Mouse (Mus musculus): ENCODE data around the gene 1700014D04Rik. TPM values are rescaled to one million over a fixed set of nuclear protein-coding genes. Genes with fewer than 3 reads are reported as not detected.

The 1700014D04Rik gene
- polyA plus RNA-seq, 1 experiment from 2014 or later = not detected

DNA sequence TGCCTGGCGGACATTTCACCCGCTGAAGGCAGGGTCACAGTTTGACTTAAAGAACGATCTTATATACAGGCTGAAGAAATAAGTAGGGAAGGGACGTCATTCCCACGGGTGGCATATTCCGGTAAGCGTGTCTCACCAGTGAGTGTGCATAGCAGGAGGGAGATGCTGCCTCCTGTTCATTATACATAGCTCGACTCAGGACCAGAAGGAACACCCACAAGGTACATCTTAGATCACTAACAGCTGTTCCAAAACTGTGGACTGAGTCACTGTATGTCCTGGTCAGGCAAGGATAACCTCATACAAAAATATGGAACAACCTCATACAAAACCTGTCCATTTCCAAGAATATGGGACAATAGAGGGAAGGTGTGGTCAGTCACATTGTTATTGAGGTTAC, 47.4 kb downstream of the 1700014D04Rik start:
- Histone ChIP-seq H3K9me3 (replicated peaks) (no peaks in the 10 kb centered on the region), H3K36me3 (no peaks in the 10 kb centered on the region), H3K9ac (no peak overlapping the region), H3K4me2 (replicated peaks) (no peak overlapping the region), H3K27ac (no peak overlapping the region), H3K4me3 (no peak overlapping the region), H3K4me1 (no peaks in the 10 kb centered on the region), H3K27me3 (peaks cover 3% of the 10 kb centered on the region; the same call in 1 of the 2 replicates)
- WGBS = 86% methylated on average over 8 of the region's 8 CpGs
- no peak for ATAC-seq (ENCODE audit: low FRiP score)

DNA sequence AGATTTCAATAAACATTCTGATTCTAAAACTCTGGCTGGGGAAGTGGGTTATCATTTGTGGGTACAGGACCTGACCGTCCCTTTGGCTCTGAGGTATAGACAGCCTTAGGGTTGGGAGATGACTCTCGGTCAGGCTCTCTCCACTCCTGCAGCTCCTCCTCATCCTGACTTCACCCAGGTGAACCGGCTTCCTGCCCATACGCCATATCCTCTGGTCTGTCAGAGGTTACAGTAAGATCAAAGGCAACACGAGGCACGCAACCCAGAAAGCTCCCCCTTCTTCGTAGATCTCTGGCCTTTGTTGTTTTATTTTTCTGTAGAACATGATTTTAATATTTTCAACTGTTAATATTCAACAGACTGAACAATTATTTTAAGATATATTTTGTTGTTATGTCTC, 50.8 kb downstream of the 1700014D04Rik start:
- no peak for ATAC-seq (ENCODE audit: low FRiP score)
- peaks cover 9% of the 10 kb centered on the region; the same call in 1 of the 2 replicates for H3K27me3 ChIP-seq
- H3K4me1 ChIP-seq = 0 out of 2 replicates have a peak, but pooled peaks cover 2% of the 10 kb centered on the region
- no peak overlapping the region for H3K9ac ChIP-seq
- H3K36me3 ChIP-seq = no peaks in the 10 kb centered on the region
- no peak overlapping the region for H3K4me3 ChIP-seq
- WGBS = 81% methylated on average over 7 of the region's 7 CpGs
- no peaks in the 10 kb centered on the region for H3K9me3 ChIP-seq (replicated peaks)
- no peak overlapping the region for H3K4me2 ChIP-seq (replicated peaks)
- no peak overlapping the region for H3K27ac ChIP-seq

DNA sequence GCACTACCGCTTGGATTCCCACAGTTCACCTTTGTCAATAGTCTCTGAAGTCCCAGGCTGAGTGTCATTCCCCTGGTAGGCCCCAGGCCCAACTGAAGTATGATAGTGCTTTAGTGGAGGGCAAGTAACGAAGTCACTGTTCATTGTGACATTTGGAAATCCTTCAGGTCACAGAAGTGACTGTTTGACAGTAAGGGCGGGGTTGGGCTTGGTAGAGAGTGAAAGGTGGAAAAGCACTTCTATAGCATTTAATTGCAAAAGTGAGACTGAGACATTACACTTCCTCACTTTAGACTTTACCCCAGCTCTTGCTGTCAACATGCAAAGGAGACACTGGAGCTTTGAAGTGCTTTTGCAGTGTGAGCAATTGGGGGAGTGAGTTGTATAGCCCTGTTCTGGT, 52.5 kb downstream of the 1700014D04Rik start, which contains the start of gene 4921517D22Rik:
Gene 4921517D22Rik (minus strand): TSS at position 101 of the 400 bp plus-strand sequence.
- no peak within 1 kb of the TSS for H3K4me3 ChIP-seq
- H3K27ac ChIP-seq = no peak within 1 kb of the TSS
- H3K4me2 ChIP-seq (replicated peaks) = no peak within 1 kb of the TSS
- H3K27me3 ChIP-seq = peaks cover 9% of the 10 kb centered on the region; the same call in 1 of the 2 replicates
- no peaks in the 10 kb centered on the region for H3K9me3 ChIP-seq (replicated peaks)
- no peak within 1 kb of the TSS for H3K9ac ChIP-seq
- H3K36me3 ChIP-seq = no peaks in the 10 kb centered on the region
- no peak for ATAC-seq (ENCODE audit: low FRiP score)
- 0 out of 2 replicates have a peak, but pooled peaks cover 2% of the 10 kb centered on the region for H3K4me1 ChIP-seq
- WGBS = 87% methylated on average over 3 of the region's 3 CpGs

DNA sequence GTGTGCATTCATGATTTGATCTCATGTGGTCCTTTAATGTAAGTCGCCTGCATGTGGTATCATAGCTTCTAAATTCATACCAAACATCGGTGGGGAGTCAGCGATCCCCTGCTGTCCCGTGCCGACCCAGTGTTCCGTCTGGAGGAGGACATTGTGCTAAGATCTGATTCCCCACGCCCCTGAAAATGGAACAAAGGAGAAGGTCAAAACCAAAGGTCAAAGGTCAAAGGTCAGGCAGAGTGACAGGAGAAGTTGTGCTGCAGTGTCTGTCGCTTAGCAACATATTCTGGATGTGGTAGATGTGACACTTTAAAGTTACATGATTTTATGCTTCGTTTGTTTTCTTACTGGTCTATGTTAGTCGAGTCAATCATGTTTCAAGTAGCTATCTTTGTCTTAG, 55.1 kb downstream of the 1700014D04Rik start:
- Histone ChIP-seq H3K9me3 (replicated peaks) (no peaks in the 10 kb centered on the region), H3K27ac (no peak overlapping the region), H3K4me2 (replicated peaks) (no peak overlapping the region), H3K9ac (no peak overlapping the region), H3K4me1 (0 out of 2 replicates have a peak, but pooled peaks cover 2% of the 10 kb centered on the region), H3K27me3 (peaks cover 9% of the 10 kb centered on the region; the same call in 1 of the 2 replicates), H3K36me3 (no peaks in the 10 kb centered on the region), H3K4me3 (no peak overlapping the region)
- 32% methylated on average over 10 of the region's 10 CpGs for WGBS
- no peak for ATAC-seq (ENCODE audit: low FRiP score)

Other genes starting within 250 kb of the 1700014D04Rik start
- 34.2 and 40.8 TPM in 2 replicates for gene Agtpbp1, start 161.5 kb downstream of the 1700014D04Rik start, polyA plus RNA-seq (2016; fragmentation: Nextera tagmentation; extraction: Ambion mirVana)
- gene Naa35, start 161.5 kb downstream of the 1700014D04Rik start, polyA plus RNA-seq (2016; fragmentation: Nextera tagmentation; extraction: Ambion mirVana) = 108 and 143 TPM in 2 replicates
- gene Golm1, start 70.9 kb downstream of the 1700014D04Rik start, polyA plus RNA-seq (2016; fragmentation: Nextera tagmentation; extraction: Ambion mirVana) = 91.3 and 93.3 TPM in 2 replicates
- gene 4921517D22Rik, start 52.6 kb downstream of the 1700014D04Rik start, polyA plus RNA-seq (2016; fragmentation: Nextera tagmentation; extraction: Ambion mirVana) = not detected in 2 replicates
- 0.04 TPM in 1 of 2 replicates, not detected in the other for gene Spata31d1a, start 36.4 kb downstream of the 1700014D04Rik start, polyA plus RNA-seq (2016; fragmentation: Nextera tagmentation; extraction: Ambion mirVana)
- not detected in 2 replicates for gene Spata31d1b, start 34.5 kb downstream of the 1700014D04Rik start, polyA plus RNA-seq (2016; fragmentation: Nextera tagmentation; extraction: Ambion mirVana)
- not detected in 2 replicates for gene Spata31d1d, start 15.0 kb downstream of the 1700014D04Rik start, polyA plus RNA-seq (2016; fragmentation: Nextera tagmentation; extraction: Ambion mirVana)
- 124 and 130 TPM in 2 replicates for gene Isca1, start 23.1 kb upstream of the 1700014D04Rik start, polyA plus RNA-seq (2016; fragmentation: Nextera tagmentation; extraction: Ambion mirVana)
- gene Gm49354, start 35.5 kb upstream of the 1700014D04Rik start, polyA plus RNA-seq (2016; fragmentation: Nextera tagmentation; extraction: Ambion mirVana) = not detected in 2 replicates
- gene Tut7, start 76.4 kb upstream of the 1700014D04Rik start, polyA plus RNA-seq (2016; fragmentation: Nextera tagmentation; extraction: Ambion mirVana) = 62.9 and 70.8 TPM in 2 replicates